Mouse (Mus musculus) layer of hippocampus, adult 11-12 months (tissue): Measurements from ENCODE around the gene Bace2.

ENCODE experiments used
- DNase-seq: peaks from one replicate; pipeline ENCODE4 v3.0.0; 2022; ENCODE audit warnings: low spot score

Bace2 gene

DNA sequence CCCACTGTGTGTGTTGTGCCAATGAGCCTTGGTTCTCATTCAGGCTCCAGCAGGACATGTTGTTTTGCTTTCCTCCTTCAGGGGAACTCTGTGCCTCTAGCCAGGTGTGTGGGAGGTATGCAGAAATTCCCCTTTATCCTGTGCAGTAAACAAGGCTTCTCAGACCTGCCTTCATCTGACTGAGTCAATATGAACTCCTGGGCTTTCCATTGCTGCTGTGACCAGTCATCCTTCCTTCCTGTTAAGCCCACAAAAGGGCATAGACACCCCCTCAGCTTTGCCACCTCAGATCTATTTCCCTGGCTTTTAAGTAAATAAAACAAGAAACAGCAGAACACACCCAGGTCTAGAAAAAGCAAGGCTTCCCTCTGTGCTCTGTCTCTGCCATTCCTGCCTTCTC, 45.2 kb downstream of the Bace2 start:
- DNase-seq = no peak

- no peak for DNase-seq
These were observed 45.8 kb downstream of the Bace2 start for GRCm38 (mm10) chr16:97402213-97402785.

- no peak for DNase-seq
These were observed 49.0 kb downstream of the Bace2 start for GRCm38 (mm10) chr16:97405476-97406012.

GRCm38 (mm10) chr16:97417896-97418542, 61.5 kb downstream of the Bace2 start:
- peak; percentile 50 for DNase-seq

DNA sequence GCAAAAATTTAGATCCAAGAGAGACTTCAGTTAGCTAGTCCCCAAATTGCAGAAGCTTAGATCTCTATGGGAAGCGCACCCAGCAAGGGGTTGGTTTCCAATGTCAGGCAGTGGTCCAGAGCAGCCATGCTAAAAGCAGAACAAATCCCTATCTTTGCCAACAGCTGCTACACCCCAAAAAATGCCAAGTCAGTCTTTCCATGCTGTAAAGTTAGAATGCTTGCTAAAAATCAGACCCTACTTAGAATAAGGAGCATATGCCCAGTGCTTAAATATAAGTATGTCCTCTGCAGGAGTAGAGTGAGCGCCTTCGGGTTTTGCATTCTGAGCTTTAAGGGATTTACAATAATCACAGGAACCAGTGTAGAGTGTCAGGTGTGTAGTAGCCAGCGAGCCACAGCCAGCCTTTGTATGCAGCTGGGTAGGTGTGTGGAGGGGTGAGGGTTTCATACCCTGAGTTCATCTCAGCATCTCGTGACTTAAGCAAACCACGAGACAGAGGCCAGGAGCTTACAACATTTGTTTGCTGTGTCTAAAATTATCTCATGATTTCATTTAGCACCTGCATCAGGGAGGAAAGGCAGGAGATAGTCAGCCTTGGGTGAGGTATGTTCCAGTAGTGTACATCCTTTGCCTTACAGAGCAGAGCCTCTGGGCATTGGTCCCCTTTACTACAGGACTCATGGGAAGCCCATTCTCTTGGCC, 62.4 kb downstream of the Bace2 start:
- DNase-seq = no peak

- no peak for DNase-seq
These were observed 65.1 kb downstream of the Bace2 start for GRCm38 (mm10) chr16:97421671-97422070.

- DNase-seq = no peak
These were observed 67.1 kb downstream of the Bace2 start for GRCm38 (mm10) chr16:97423627-97424026.

- DNase-seq = no peak
These were observed 71.5 kb downstream of the Bace2 start for GRCm38 (mm10) chr16:97428026-97428425.

DNA sequence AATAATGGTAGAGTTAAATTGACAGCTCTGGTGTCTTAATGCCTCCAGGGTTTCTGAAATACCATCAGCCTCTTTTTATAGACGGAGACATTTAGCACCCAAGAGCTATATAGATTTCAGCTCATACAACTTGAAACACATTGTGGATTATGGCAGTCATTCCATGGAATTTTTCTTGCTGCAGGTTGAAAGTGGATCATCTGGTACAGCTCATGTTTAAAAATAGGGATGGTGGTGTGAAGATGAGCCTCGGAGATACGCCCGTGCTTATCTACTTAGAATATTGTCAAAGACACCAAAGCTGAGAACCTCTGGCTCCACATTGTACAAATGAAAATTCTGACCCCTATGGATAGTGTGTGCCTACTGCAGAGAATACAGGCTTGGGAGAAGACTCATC, 73.5 kb downstream of the Bace2 start:
- DNase-seq = no peak

DNA sequence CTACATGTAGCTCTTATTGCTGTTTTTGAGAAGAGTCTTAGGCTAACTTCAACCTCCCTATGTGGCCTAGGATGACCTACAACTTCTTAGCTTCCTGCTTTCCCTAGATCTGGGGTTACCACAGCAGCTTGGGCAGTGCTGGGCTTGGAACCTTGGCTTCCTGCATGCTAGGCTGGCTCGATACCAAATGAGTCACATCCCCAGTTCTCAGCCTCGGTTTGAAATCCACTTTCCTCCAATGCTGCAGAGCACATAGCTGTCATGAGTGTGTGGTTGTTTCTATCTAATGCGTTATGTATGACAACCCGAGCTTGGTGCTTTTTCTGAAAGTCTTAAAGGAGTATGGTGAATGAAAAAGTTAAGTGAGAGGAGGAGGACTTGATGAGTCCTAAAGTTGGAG, 74.8 kb downstream of the Bace2 start:
- DNase-seq = no peak

GRCm38 (mm10) chr16:97434206-97434605, 77.7 kb downstream of the Bace2 start:
- no peak for DNase-seq

DNA sequence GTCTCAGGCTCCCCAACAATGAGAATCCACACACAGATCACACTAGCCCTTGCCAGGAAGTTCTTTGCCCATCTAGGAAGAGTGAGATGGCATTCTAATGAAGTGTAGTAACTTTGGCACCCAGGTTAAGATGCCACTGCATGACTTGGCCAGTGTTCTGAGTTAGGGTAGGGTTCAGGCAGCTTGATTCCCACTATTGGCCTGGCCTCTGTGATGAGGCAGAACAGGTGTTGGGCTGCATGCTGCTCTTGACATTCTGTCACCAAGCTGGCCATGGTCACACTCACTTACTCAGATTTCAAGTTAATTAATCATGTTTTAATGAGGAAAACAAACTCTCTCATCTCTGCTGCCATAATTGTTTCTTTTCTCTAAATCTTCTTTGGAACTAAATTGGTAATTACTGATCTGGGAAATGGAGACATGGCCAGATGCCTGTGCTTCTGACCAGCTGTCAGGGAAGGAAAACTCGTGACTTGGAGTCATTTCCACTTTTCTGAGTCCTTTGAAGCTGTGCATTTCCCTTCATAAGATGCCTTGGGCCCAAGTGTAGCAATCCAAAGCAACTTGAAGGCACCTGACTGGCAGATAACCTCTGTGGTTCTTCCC, 81.0 kb downstream of the Bace2 start:
- DNase-seq = peak; percentile 44

GRCm38 (mm10) chr16:97438191-97438590, 81.6 kb downstream of the Bace2 start:
- no peak for DNase-seq

DNA sequence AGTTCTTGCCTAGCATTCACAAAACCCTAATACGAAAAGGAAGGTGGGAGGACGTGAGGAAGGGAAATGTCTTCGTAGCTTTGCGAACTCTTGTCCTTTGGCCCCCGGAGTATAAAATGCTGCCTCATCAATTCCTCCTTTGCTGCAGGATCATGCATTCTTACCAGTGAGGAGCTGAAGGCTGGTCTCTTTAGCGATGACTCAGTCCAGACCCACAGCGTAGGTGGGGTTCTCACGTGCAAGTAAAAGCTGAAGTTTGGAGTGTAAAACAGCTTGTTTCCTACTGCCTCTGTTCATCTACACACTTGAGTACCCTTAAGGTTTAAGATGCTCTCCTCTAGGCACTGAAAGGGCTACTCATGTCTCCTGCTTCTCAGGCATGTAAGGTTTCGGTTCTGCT, 85.4 kb downstream of the Bace2 start:
- DNase-seq = no peak

DNA sequence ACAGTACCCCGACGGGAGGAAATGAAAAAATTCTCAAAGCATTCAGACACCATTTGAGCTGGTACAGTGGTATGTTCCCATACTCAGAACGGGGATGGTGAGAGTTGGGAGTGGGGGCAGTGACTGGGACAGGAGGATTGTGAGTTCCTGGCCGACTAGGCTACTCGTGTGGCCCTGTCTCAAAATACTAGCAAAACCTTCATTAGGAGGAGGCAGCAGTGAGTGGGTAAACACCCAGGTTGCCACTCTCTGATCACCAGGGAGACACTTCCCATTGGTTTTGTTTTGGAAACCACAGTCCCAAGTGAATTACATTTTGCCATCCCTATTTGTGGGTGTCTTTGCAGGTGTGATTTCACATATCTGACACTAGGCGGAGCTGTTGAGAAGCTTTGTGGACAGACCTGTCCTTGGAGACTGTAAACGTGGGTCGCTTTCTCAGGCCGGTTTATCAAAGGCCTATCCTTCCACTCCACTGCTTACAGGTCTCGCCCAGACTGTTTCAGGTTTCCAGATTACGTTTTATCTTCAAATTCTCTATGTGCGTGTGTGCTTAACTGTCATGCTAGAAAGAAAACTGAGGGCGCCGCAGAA, 87.2 kb downstream of the Bace2 start:
- peak; percentile 34 for DNase-seq

GRCm38 (mm10) chr16:97447386-97447785, 90.8 kb downstream of the Bace2 start:
- DNase-seq = no peak

GRCm38 (mm10) chr16:97459831-97460230, 103.3 kb downstream of the Bace2 start:
- no peak for DNase-seq

DNA sequence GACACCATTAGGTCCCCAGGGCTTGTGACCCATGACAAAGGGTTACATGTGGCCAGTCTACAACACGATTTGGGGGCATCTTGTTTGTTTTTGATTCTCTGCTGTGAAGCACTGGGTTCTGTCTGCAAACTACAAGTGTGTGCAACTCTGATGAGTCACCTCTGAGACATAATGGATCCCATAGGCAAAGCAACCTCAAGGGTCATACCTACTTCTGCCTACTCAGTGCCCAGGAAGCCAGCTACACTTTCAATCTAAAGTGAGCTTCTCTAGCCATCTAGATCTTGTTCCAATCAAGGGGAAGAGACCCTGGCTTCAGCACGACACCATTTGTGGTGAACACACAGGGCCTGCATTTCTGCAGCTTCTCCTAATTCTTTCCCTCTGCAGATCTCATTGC, 104.7 kb downstream of the Bace2 start:
- no peak for DNase-seq

GRCm38 (mm10) chr16:97462481-97463181, 106.1 kb downstream of the Bace2 start, which contains the start of gene Mx1:
Gene Mx1, minus strand, starts transcription at chr16:97462907.
- no peak for DNase-seq

GRCm38 (mm10) chr16:97466182-97466957, 109.8 kb downstream of the Bace2 start:
- peak; percentile 12 for DNase-seq

GRCm38 (mm10) chr16:97467472-97467871, 110.9 kb downstream of the Bace2 start:
- DNase-seq = no peak
